Mouse (Mus musculus): ENCODE measurements around the gene Rap1gds1.

Rap1gds1 gene

DNA sequence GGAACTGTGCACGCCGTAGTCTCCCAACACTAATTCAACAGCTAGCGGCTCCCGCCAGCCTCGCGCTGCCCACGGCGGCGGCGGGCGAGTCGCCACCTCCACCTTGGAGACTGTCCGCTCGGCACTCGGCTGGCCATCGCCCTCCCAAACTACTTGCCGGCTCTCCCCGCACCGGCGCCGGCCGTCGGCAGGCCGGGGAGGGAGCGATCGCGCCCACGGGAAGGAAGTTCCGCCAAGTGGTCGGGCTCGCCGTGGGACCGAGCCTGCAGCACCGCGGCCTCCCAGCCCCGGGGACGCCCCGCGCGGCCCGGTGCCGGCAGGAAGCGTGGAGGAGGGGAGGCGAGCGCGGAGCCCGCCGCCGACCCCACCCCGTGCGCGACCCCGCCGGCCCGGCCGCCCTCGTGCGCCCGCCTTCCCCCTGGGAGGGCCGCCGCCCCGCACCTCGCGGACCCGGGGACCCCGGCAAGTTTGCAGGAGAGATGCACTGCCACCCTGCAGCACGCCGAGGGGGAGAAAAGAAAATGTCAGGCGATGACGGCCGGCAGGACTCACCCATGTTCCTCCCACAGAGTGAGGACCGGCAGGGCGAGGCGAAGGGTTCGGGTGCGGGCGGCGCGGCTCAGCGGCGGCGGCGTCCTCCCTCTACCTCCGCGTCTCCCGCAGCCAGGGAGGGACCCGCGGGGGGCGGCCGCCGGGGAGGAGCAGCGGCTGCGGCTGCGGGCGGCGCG, at the start of gene Rap1gds1:
Rap1gds1 (minus strand) TSS at position 718 of the 728 bp plus-strand sequence.
- DNase-seq (ENCODE audit: low spot score), result peak; percentile 46

DNA sequence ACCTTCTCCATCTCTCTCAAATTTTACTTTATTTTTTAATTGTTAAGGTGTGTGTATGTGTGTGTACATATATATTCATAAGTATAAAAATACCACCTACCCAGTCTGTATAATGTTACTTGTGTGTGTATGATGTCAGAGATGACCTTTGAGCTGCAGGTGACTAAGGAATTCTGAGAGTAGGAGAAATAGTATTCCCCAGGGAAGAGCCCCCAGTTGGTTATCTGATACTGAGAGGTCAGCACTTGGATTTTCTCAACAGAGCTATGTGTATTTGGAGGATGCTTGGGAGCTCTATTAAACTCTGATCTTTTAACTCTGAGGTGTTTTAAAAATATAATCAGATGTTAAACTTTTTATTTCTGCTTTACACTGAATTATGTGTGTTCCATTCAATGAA, 43.4 kb upstream of the Rap1gds1 start:
- DNase-seq (ENCODE audit: low spot score), result no peak

DNA sequence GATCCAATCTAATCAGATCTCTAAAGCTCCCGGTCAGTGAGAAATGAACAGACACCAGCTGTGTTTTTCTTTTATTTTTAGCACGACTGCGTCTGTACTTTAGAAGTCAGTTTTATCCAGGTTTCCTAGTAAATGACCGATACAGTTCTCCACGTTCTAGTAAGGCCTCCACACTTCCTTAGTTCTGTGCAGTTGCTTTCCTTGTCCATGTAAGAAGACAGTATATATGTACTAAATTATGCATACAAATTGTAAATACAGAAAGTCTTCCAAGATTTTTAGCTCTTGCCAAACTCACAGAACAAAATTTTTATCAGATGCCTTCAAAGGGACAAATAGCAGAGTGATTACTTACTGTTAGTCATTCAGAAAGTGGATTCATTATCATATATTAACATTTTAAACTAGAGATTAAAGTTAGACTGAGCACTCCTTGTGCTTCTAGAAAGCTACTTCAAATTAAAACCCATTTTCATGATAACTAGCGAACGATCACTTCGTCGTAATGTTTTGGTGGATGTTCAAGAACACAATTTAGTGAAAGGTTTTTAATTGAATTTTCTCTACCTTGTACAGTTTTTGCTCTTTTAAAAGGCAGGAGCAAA, 41.8 kb upstream of the Rap1gds1 start:
- no peak for DNase-seq (ENCODE audit: low spot score)

DNA sequence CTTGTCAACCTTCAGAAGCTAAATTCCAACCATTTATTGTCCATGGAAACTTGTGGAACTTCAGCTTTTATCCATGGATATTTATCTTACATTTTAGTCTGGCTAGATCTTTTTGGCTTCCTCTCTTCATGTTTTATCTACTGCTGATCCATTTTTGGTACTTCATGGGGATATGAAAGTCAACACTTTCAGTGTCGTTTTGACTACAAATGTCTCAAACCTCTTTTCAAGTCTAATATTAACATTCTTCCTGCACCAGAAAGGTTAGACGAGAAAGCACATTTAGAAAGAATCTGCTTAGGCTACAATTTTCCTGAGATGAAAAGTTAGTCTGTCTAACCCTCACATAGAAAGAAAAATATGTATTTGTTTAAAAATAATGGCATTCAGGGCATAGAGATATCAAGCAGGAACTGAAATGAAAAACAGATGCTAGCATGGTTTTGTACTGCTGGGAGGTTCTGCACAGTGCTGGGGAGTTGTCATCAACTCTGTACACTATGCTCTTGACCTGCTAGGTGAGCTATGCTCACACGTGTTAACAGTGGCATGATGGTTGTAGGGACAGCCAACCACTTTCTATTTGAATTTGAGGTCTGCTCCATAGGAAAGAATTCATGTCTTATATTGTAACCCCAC, 37.5 kb upstream of the Rap1gds1 start:
- no peak for DNase-seq (ENCODE audit: low spot score)

DNA sequence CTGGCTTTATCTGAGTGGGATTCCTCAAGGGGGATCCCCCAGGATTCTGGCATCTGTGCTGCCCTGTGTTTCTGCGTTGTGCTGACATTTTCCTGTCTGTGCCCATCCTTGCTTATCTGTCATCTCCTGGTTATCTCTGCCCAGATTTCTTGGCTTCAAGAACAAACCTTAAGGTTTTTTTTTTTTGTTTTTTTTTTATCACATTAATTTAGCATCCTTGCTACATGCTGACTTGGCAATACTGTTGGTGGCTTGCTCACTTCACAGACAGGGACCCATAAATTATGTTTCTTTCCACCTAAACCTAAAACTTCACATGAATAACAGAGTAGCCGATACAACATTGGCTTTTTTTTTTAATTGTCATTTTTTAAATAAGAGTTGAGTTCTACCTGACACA, 36.9 kb upstream of the Rap1gds1 start:
- no peak for DNase-seq (ENCODE audit: low spot score)

DNA sequence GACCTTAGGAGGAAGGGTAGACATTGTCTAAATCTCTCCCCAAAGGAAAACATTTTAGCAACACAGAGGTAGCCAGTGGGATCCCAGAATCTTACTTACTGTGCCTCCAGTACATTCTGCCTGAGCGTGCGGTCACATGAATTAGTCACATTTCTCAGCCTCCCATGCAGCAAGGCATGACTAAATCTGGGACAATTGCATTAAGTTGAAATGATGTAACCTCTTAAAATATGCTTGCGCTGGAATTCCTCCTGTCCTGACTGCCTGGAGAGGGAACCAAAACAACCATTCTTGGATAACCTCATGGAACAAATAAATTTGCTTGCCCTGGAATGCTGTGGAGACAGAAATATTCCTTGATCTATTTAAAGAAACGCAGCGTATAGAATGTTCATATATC, 33.2 kb upstream of the Rap1gds1 start:
- DNase-seq (ENCODE audit: low spot score), result no peak

DNA sequence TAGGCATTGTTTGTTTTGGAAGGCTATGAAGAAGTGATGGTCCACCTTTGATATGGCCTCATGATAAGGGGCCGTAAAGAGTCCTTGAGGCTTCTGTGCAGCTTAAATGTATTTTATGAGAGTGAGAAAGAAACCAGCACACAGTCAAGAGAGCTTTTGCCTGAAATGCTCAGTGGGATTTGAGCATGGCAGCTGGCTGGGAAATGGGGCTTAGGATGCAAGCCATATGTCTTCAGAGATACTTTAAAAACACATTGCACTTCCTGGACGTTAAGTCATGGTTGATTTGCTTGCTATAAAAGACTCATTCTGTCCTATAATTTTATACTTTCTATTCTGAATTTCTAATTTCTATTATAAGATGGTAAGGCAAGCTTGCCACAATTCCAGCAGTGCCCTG, 28.9 kb upstream of the Rap1gds1 start:
- DNase-seq (ENCODE audit: low spot score), result no peak

DNA sequence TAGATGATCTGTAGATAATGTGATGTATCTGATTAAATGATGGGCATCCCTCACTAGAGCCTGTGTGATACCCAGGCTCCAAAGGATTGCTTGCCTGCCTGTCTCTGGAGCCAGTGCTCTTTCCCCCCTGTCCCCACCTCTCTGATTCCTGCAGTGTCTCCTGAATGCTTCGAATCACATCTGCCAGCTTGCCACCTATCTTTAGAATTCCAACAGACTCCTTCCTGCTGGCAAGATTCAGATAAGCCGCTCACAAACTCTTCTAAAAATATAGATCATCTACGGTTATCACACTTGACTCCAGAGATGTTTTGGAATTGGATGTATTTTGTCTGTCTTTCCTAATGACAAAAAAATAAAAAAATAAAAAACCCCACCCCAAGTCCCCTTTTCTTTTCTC, 28.3 kb upstream of the Rap1gds1 start:
- DNase-seq (ENCODE audit: low spot score), result no peak

DNA sequence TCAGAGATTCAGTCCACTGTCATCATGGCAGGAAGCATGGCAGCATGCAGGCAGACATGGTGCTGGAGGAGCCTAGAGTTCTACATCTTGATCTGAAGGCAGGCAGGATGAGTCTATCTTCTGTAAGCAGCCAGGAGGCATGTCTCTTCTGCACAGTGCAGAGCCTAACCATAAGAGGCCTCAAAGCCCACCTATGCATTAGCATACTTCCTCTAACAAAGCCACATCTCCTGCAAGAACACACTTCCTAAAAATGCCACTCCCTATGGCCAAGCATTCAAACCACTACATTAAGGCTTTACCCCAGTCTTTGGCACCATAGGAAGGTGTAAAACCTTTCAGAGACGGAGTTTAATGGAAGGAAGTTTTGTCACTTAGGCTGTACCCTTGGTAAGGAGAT, 26.9 kb upstream of the Rap1gds1 start:
- DNase-seq (ENCODE audit: low spot score), result no peak

DNA sequence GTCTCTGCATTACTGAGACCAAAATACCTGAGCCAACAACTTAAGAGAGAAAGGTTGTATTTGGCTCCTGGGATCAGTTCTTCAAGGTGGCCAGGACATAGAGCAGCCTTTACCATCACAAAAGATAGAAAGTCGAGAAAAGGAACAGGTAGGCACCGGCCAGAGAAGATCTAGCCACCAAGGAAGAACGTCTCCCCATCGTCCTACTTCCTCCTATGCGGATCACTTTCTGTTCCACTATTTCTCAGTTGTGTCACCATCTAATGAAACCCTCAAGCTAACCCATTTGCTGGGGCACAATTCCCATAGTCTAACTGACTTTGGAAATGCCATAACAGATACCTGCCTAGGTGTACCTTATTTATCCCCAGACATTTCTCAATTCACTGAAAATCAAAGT, 24.3 kb upstream of the Rap1gds1 start:
- no peak for DNase-seq (ENCODE audit: low spot score)

DNA sequence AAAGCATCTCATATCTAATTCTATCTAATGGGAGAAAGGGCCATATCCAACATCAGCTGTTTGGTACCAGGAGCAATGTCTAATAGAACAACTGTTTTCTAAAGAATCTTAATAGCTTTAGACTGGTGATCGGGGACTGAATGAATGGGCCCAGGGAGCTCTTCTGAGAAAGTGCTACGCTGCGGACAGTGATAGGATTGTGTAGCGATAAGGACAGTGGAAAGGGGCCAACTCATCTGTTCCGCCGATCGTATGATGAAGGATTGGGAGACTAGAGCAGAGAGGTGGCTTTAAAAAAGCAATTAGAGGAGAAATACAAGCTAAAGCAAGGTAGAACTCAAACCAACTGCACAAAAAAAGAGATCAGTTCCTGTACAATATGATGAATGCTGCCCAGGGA, 20.9 kb upstream of the Rap1gds1 start:
- DNase-seq (ENCODE audit: low spot score), result no peak

DNA sequence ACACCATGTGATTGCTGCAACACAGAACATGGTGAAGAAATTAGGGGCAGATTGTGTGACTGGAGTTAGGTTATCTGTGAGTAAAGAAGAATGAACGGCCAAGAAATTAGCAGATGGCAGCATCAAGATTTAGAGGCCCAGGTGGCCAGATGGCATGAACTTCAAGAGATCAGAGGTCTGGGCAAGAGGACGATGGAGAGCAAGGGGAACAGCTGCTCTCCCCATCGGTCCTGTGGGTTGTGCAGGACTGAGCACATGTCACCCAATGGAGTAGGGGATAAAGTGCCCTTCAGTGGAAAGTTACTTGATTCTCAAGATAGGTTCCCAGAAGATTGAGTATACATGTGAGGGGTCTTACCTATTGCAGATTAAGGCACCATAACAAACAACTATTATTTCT, 13.5 kb upstream of the Rap1gds1 start:
- no peak for DNase-seq (ENCODE audit: low spot score)

DNA sequence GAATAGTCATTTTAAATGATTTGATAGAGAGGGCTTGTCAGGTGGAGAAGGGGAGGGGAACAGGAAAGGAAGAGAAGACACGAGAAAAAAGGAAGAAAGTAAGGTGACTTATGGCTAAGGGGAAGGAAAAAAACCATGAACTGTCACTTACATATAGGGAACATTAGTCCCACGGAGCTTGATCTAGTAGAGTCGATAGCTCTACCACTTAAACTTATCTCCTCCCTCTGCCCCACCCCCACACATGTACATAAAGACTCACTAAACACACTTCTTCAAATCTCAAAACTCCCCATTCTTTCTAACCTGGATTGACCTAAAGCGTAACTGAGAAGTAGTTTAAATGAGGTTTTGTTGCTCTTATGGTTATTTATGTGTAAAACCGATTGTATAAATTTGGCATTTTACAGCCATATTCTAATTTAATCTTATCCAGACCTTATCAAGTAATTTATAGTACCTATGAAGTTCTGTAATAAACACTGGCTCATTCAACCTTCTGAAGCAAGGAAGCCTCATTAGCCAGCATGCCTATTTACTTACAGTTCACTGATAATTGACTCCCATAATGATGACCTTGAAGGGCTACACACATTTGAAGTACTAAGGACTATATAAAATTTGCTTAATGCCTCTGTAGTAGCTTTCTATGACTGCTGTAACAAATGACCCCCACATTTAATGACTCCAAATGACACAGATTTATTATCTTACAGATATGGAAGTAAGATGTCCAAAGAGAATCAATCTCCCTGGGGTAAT, 9.0 kb upstream of the Rap1gds1 start:
- no peak for DNase-seq (ENCODE audit: low spot score)

DNA sequence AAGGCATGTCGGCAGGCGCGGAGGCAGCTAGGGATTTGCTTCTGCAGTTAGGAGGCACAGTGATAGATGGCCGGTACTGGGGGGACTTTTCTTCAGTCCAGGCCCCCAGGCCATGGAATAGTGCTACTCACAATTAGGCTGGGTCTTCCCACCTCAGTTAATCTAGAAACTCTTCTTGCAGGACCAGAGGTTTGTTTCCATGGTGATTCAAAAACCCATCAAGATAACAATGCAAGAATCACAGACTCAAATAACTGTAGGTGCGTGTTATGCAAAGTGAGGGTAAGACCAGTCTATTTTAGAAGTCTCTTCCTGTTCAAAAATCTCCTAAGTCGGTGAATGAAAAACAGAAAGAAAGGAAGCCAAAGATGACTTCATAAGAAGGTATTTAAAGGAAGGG, 4.8 kb upstream of the Rap1gds1 start:
- no peak for DNase-seq (ENCODE audit: low spot score)

DNA sequence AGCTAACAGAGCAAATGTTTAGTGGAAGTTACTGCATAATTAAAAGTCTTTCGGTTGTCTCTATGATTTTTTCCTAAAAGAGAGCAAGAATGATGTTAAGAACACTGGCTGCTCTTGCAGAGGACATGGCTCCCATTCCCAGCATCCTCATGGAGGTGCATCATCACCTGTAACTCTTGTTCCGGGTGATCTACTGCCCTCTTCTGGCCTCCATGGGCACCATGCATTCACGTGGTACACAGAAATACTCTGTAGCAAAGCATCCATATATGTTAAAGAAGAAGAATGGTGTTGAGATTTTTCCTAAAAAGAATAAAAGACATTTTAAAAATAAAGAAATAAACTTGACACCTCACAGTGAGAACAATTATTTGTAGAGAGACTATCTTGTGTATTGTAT, 3.0 kb upstream of the Rap1gds1 start:
- DNase-seq (ENCODE audit: low spot score), result no peak

DNA sequence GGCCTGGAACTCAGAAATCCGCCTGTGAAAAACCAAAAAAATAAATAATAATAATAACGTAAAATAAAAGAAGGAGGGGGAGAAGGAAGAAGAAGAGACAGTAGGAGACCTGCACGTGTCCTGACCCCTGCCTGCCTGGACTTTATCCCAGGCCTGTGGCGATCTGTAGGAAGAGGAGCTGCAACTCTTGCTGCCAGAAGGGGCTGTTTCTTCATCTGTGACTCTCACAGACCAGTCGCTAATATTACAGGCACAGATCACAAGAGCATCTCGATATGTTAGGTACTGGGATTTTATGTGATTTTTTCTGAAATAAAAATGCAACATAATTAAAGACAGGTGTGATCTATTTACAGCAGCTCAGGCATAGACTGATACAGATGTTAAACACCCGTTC, 1.1 kb upstream of the Rap1gds1 start:
- no peak for DNase-seq (ENCODE audit: low spot score)

DNA sequence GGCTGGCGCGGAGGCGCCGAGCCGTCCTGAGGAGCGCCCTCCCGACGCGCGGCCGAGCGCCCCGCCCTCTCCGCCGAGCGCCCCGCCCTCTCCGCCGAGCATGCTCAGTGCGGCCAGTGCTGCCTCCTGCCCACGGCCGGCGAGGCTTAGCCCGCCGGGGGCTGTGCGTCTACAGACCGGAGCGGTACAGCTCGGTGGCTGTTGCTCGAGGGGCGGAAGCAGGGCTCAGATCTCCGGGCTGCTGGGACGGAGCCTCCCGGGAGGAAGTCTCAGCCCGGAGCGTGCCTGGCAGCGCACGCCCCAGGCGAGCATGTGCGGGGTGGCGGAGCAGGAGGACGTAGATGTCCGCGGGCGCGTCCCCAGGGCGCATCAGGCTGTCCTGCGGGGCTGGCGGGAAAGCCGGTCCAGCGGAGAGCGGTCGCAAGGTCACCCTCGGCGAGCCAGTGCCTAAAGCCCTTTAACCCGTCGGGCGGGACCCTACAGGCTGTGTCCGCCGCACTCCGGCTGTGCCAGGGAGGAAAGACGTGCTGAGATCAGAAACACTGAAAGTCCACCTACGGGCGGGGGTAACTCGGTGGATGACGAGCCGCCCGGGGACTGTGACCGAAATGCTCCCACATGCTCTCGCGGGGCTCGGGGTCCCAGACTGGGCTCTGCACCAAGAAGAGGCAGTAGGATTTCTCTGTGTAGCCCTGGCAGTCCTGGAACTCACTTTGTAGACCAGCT, 495 bp upstream of the Rap1gds1 start:
- peak; percentile 88 for DNase-seq (ENCODE audit: low spot score)

DNA sequence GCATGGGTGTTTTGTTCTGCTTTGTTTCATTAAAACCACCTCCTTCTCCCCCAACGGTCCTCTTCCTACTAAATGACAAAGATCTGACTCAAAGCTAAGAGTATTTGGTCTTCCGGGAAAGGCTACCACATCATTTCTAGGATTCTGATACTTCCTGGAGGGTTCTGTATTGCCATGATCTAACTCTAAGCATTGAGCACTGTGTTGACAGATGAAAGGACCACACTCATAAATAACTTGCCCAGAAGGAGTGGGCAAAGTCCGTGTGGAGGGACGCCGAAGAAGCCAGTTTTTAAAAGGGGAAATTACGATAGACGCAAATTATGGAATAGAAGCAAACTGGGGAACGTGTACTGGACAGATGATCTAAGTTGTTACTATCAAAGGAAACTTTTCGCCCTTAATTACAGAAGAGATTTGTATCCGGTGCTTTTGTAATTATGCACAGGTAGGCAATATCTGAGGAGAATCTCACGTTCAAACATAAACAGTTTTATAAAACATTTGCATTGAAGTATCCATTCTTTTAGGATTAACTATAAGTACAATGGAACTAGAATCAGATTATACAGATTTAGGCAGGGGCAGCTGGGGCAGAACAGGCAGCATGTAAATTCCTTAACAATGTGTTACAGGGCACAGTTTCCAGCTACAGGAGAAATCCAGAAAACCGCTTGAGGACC, 1.1 kb downstream of the Rap1gds1 start:
- no peak for DNase-seq (ENCODE audit: low spot score)

DNA sequence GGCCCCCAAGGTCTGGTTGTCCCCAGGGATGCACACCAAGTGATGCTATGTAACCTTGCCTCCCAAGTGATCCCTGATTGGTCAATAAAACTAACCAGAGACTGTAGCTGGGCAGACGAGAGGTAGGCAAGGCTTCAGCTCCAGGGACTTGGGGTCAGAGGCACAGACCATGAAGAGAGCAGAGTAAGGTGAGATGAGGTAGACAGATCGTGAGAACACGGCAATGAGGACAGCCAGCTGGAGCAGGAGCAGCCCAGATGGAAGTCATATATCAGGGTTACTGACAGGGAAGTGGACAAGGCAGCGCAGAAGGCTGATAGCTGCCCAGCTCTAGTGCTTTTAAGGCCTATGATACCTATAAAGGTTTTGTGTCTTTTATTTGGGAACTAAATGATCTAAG, 5.5 kb downstream of the Rap1gds1 start:
- DNase-seq (ENCODE audit: low spot score), result no peak

DNA sequence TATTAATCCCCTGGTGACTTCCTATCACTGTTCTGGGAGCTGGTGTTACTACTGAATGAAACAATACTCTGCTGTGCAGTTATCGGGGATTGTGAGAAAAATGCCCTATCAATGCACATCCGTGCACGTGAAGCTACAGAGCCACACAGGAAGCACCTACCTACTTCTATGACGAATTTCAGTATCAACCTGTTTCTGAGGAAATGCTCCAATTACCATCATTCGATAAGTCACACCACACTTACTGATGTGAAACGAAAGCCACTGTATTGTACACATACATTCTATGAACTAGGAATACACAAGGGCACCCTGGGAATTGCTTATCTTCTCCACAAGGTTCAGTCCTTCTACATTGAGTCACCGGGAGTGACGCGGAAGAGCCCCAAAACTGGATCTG, 10.9 kb downstream of the Rap1gds1 start:
- DNase-seq (ENCODE audit: low spot score), result no peak

DNA sequence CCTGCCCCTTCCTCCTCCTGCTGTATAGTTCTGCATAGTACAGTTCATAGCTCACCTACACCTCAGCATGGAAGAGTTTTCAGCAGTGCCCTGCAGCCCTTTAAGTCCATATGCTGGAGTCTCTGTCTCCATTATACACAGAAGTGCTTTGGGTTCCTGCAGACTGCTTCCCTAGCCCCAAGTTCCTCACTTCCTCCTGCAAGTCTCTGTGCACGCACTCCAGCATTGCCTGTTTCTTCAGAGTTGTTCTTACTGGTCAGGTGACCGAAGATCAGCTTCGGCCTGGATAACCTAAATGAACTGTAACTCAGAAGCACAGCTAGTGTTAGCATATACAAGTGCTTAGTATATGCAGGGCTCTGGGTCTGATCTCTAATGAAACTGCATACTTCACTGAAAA, 12.9 kb downstream of the Rap1gds1 start:
- DNase-seq (ENCODE audit: low spot score), result no peak
